Mouse (Mus musculus): ENCODE measurements around the gene Gm9837. TPM values are rescaled to one million over a fixed set of nuclear protein-coding genes. Genes with fewer than 3 reads are reported as not detected.

Gm9837 gene
- total RNA-seq, 2 experiments from 2014 or later, result not detected

DNA sequence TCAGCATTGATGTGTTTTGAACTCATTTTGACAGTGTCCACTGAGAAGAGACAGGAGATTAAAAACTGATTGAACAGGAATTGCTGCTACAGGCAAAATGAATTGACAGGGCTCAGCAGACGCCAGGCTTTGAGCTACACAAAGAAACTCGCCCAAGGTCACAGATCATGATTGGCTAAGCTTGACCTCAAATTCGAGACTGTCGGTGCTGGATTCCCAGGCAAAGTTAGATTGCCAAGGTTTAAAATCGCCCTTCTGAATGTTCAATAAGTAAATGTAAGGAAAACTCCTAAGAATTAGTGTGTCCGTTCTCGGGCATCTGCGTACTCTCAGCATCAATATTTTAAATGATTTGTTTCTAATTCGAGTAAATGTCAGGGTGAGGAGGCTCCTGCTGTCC lies 19.1 kb upstream of the Gm9837 start:
- ATAC-seq (replicated peaks; ENCODE audit: low FRiP score, poor library complexity, severe bottlenecking), result no peak

DNA sequence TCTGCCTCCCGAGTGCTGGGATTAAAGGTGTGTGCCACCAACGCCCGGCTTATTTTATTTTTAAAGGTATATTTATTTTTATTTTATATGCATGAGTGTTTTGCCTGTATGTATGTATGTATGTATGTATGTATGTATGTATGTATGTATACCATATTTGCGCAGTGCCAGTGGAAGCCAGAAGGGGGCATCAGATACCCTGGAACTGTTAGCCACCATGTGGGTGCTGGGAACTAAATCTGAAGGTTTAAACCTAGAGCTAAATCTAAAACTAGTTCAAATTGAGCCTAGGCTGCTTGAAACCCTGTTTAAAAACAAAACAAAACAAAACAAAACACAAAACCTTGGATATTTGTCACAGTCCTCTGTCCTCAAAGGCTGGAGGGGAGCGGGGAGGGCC lies 18.7 kb upstream of the Gm9837 start:
- ATAC-seq (replicated peaks; ENCODE audit: low FRiP score, poor library complexity, severe bottlenecking), result no peak

DNA sequence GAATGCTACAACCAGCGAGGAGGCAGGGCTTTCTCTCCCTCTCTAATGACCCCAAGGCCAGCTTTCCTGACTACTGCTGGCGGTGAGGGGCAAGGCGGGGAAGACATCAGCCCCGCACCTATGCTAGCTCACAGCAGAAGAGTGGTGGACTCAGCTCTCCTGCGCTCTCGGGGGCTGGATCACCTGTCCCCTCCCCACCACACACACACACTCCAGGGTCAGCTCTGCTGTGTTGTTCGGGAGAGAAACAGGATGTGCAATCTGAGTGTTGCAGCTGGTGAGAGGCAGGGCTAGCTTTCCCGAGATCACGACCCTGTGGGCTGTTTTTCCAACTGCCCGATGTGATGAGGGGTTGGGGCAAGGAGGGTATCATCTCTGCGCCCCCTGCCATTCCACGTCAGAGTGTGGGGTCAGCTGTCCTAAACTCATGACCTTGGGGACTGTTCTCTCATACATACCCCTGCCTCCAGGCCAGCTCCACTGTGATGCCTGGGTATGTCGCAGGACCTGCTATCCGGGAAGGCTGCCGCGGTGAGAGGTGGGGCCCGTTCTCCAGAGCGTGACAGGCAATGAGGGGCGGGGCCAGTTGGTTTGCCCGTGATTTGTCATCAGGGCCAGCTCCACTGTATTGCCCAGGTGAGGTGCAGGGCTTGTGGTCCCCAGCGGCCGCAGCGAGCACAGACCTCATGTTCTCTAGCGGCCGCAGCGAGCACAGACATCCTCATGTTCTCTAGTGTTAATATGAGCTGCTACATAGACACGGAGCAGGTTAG lies 16.7 kb upstream of the Gm9837 start:
- peak; percentile 46; the same call in 1 of the 2 replicates for ATAC-seq (replicated peaks; ENCODE audit: low FRiP score, poor library complexity, severe bottlenecking)

DNA sequence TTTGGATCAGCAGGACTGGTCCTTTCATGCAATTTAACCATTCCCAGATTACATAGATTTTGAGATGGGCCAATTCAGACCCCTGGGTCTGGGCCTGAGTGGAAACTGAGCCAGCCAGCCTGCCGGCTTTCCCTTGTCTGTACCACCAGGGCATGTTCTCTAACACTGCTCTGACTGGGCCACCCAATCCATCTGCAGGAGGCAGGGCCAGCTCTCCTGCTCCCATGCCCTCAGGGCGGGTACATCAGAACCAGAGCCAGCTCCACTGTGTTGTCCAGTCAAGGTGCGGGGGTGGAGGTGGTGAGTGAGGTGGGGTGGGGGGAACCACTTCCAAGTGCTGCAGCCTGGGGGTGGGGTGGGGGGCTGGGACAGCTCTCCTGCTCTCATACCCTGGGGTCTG lies 16.1 kb upstream of the Gm9837 start:
- no peak for ATAC-seq (replicated peaks; ENCODE audit: low FRiP score, poor library complexity, severe bottlenecking)

DNA sequence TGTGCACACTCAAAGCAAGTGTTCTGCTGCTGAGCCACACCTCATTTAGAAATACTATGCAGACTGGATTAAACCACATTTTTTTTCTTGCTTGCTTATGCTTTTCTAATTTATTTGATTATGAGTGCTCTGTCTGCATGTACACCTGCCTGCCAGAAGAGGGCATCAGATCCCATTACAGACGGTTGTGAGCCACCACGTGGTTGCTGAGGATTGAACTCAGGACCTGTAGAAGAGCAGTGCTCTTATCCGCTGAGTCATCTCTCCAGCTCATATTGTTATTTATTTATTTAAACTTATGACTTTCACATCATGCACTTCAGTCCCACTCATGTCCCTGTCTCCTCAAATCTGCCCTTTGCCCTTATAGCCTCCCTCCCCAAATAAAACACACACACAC lies 15.4 kb upstream of the Gm9837 start:
- no peak for ATAC-seq (replicated peaks; ENCODE audit: low FRiP score, poor library complexity, severe bottlenecking)

DNA sequence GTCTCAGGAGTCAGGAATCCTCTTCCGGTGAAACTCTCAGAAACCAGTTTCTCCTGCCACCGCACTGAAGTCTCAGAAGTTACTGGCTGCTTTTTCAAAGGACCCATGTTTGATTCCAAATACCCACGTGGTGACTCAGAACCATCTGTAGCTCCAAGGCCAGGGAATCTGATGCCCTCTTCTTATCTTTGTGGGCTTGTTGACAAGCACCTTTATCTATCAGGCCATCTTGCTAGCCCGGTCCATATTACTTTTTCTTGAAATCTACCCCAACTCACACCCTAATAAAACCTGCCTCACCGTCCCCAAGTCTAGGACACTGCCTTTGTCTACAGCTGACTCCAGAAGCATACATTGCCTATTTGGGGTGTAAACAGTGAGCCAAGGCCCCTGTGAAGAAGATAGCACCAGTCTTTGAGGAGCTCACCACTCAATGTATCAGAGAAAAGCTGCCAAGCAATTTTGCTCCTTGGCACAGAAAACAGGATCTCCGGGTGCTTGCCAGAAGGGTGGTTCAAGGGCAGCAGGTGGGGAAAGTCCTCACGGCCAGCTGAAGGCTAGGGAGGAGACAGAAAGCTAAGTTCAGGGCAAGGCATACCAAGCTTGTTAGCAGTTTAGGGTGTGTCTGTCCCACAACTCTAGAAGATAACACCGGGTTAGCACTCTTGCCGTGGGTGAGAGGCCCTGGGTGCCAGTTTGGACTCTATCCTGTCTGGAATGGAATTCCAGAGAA lies 13.0 kb upstream of the Gm9837 start:
- peak; percentile 64 for ATAC-seq (replicated peaks; ENCODE audit: low FRiP score, poor library complexity, severe bottlenecking)

DNA sequence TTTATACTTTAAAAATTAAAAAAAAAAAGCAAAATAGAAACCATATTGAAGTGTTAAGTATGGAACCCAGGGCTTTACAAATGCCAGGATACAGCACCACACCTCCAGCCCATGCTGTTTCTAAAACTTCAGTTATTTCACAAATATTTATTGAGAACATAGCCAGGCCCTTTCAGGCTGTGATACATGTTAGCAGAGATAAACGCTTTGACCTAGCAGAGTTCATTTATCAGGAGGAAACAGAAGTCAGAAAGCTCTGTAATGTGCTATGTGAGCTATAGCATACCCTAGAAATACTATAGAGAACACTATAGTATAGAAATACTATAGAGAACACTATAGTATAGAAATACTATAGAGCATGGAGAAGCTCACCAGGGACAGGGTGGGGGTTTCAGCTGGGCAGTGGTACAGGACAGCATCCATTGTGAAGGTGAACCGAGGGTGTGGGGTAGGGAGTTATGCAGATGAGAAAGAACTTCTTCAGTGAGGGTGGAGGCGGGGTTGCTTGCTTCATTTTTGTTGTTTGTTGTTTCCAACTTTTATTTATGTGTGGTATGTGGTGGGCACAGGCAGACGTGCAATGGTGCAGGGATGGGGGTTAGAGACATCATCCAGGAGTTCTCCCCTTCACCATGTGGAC lies 10.9 kb upstream of the Gm9837 start:
- ATAC-seq (replicated peaks; ENCODE audit: low FRiP score, poor library complexity, severe bottlenecking), result peak; percentile 63

DNA sequence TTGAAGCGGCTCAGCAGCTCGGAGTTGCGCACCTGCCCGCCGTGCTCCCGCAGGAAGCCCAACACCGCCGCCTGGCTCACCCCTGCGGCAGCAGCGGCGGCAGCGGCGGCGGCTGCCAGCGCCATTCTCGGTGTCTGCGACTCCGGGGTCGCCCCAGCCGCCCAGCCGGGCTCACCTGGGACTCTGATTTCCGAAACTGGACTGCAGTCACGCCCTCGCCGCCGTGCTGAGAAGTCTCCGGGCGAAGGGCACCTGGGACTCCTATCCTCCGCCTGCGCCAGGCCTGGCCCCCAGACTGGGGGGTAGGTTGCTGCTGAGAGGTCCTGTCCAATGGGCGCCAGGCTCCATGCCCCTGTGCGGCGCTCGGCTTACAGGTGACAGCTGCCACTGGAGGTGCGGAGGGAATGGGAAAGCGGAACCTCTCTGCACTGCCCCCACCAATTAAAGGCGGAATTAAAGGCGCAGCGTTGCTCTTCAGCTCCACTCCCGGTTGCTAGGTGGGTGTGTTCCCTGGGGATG lies 9.6 kb upstream of the Gm9837 start, which contains the start of the genes Gm9945 and Sowaha:
Gm9945 (plus strand) TSS at position 384 of the 519 bp plus-strand sequence.
Sowaha (minus strand) TSS at position 492 of the 519 bp plus-strand sequence.
- peak; percentile 66 for ATAC-seq (replicated peaks; ENCODE audit: low FRiP score, poor library complexity, severe bottlenecking)

DNA sequence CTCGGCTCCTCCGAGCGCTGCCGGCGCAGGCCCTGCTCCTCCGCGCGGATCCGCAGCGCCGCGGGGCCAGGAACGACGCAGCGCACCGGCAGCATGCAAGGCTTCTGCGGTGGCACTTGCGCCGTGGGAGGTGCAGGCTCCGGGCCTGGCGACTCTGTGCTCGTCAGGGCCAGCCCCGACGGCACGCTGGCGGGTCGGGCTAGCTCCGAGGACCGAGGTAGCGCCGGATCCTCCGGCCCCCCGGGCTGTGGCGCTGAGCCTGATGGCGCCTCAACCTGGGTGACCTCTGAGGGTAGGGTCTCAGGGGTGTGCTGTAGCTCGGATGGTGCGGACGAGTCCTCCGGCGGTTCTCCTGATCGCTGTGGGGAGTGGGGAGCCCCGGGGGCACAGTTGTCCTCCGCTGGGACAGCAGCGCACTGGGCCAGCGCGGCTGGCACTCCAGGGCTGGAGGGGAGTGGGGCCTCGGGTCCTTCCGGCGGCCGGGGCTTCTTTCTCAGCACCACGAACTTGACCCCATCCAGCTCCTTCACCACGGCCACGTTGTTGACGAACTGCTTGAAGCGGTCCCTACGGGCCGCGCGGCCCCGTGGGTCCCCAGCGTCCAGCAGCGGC lies 9.0 kb upstream of the Gm9837 start:
- no peak for ATAC-seq (replicated peaks; ENCODE audit: low FRiP score, poor library complexity, severe bottlenecking)

DNA sequence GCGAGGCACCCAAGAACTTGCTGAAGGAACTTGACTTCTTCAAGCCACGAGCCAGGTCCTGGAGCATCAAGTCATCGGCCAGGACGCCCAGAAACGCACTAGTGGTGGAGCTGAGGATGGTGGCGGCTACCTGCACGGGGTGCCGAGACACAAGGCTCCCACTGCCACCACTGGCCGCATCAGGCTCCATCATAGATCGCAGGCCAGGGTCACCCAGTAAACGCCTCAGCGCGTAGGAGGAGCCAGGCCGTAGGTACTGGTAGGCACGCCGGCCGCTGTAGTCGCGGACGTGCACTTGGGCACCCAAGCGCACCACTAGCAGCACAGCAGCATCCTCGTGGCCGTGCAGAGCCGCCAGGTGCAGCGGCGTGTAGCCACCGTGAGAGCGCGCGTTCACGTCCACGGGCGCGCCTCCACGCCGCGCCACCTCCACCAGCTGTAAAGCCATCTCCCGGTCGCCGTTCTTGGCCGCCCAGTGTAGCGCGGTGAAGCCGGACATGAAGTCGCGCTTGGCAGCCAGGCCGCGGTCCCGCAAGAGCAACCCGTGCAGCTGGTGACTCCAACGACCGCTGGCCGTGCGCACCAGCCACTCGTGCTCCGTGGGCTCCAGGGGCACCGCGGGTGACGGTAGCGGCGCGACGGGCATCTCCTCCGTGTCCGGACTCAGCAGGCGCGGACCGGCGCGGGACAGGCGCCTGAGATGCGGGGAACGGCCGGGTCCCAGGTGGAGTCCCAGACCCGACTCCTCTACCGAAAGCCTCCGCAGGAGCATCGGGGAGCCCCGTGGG lies 8.3 kb upstream of the Gm9837 start:
- ATAC-seq (replicated peaks; ENCODE audit: low FRiP score, poor library complexity, severe bottlenecking), result peak; percentile 4; the same call in 1 of the 2 replicates

DNA sequence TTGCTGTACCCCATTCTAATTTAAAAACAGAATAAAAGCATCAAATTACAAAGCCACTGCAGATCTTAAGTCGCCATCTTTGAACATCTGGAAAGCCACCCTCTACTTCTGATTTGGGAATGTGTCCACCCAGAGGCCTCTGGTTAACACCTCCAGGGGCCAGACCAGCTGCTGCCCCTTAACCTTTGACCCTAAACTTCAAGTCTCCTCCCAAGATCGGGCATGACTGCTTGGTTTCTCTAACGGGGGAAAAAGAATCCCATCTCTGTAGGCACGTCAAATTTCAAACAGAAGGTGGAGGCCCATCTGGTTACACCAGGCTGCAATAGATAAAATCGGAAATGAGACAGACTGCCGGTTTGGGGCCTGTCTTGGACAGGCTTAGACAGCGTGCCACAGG lies 7.6 kb upstream of the Gm9837 start:
- ATAC-seq (replicated peaks; ENCODE audit: low FRiP score, poor library complexity, severe bottlenecking), result no peak

DNA sequence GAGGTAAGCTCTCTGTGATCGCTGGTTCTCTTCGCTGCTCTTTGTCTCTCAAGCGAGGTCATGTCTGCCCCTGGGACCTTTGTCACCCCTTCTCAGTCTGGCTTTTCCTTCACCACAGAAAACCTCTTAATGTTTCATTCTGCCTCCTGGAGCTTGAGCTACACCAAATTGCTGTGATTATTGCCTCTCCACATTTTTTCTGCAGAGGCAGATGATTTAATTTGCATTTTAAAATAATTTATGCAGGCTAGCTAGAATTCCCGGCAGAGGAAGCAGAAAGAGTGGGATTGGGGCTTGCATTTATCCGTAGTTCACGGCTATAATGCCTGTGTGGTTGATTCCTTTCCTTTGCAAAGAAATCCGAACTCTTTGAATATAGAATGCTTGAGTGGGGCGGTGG lies 5.3 kb upstream of the Gm9837 start:
- ATAC-seq (replicated peaks; ENCODE audit: low FRiP score, poor library complexity, severe bottlenecking), result no peak

DNA sequence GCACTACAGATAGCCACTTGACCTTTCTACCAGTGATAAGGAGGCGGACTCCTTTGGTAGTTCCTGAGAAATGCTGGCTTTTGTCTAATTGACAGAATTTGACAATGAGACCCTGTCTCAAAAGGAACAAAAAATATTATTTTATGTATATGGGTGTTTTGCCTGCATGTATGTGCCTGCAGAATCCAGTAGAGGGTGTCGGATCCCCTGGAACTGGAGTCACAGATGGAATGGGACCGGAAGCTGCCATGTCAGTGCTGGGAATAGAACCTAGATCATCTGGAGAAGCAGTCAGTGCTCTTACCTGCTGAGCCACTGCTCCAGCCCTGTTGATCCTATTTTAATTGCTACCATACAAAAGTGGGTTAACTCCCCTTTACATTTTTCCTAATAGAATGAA lies 2.4 kb upstream of the Gm9837 start:
- no peak for ATAC-seq (replicated peaks; ENCODE audit: low FRiP score, poor library complexity, severe bottlenecking)

DNA sequence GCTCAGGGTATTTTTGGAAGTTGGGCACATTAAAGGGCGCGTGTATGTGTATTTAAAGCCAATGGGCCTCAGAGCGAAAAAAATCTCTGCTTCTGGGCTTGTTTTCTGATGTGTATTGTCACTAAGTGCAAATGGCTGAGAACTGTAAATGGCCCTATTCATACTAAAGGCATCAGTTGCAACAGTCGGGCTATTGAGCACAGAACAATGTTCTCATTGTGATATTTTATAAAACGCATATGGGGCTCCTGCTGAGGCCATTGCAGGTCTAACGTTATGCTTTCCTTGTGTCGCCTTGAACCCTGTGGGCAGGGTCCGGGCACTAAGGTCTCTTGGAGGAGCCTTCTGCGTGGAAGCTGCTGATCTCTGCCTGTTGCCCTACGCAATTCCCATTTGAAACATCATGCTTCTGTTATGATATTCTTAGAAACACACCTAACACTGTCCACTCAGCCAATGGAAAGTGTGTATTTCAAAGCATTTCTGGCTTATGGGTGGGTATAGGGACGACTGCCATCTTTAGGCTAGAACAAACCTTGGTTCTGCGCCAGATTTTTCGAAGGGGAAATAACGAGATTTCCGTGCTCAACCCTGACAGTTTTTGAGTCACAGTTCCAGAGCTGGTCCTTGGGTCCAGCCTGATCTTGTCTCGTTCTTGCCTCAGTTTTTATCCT lies 848 bp downstream of the Gm9837 start:
- no peak for ATAC-seq (replicated peaks; ENCODE audit: low FRiP score, poor library complexity, severe bottlenecking)

DNA sequence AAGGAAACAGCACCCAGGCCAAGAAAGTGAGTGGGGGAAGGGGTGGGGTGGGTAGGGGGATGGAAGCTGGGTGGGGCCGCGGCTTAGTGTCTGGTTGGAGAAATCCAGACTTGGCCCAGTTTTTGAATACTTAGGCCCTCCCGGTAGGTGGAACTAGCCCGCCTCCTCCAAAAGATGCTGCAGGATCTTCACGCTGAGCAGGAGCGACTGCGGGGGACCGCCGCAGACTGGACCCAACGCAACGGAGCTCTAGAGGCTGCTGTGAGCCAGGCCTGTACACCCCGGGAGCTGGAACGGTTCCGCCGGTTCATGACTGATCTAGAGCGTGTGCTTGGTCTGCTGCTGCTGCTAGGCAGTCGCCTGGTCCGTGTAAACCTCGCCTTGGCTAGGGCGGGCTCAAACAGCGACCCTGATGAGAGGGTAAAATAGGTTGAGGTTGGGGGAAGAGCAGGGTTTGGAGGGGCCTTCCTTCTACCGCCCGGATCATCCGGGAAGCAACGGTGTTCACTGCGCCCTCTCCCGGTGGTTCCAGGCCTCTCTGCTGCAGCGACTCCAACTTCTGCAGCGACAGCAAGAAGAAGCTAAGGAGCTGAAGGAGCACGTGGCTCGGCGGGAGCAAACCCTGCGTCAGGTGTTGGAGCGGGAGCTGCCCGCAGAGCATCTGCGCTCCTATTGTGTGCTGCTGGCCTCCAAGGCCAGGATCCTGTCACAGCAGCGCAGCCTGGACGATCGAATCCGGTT lies 3.9 kb downstream of the Gm9837 start:
- ATAC-seq (replicated peaks; ENCODE audit: low FRiP score, poor library complexity, severe bottlenecking), result no peak

DNA sequence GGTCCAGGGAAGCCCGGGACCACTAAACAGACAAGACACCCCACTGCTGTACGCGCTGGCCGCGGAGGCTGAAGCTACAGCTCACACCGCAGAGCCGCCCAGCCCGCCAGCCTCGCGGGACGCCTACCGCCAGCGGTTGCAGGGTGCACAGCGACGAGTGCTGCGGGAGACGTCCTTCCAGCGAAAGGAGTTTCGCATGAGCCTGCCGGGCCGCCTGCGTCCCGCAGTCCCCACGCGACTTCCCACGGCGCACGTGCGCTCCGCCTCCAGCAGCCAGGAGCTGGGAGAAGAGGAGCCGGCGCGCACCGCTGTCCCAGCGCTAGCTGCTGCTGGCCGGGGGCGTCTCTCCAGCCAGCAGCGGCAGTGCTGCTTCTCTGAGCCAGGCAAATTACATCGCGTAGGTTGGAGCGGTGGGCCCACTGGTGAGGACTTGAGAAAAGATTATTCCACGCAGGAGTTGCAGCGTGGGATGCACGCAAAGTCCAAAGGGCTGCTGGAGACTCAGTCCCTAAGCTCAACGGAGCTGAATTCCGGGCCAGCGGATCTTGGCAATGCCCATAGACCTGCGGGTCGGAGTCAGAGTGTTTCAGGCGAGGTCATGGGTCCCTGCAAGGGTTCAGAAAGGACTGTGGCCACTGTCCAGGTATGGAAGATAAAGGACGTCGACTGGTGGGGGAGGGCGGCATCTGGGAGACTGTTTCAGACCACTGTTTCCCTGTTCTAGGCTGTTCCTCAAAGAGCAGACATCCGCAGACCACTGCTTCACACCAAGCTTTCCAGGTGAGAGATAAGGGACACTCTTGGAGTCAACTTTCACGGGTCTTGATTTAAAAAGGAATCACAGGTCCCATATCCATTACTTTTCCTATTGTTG lies 6.5 kb downstream of the Gm9837 start:
- no peak for ATAC-seq (replicated peaks; ENCODE audit: low FRiP score, poor library complexity, severe bottlenecking)

DNA sequence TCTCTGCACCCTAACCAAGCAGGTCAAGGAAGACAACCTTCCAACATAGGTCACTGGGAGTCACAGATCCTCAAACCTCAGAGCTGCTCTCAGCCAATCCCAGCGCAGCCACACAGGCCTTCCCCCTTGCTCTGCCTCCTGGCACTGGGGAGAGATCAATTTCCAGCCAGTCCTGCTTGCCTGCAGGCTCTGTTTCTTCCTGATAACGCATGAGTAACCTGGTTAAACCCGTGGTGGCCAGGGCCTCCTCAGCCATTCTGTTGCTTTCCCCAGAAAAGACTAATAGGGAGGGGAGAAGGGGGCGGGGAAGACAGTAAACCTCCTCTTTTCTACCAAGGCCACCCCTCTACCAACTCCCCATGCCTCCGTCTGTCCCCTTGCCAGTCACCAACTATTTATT lies 8.6 kb downstream of the Gm9837 start:
- no peak for ATAC-seq (replicated peaks; ENCODE audit: low FRiP score, poor library complexity, severe bottlenecking)
